Mouse (Mus musculus): ENCODE data around the gene Igf2r. TPM values are rescaled to one million over a fixed set of nuclear protein-coding genes. Genes with fewer than 3 reads are reported as not detected.

Gene Igf2r
- total RNA-seq, 4 experiments from 2014 or later = 26.5 to 31.7 (median 27.7) TPM

- no peak for DNase-seq (ENCODE audit: low spot score in 2 of 2)
Observed at GRCm38 (mm10) chr17:12673871-12674270, 95.6 kb downstream of the Igf2r start.

GRCm38 (mm10) chr17:12672285-12672790 is 97.1 kb downstream of the Igf2r start:
- no peak for DNase-seq (ENCODE audit: low spot score in 2 of 2)

- DNase-seq (ENCODE audit: low spot score in 2 of 2) = no peak
Observed at GRCm38 (mm10) chr17:12671029-12671605, 98.3 kb downstream of the Igf2r start.

GRCm38 (mm10) chr17:12669363-12669679 is 100.1 kb downstream of the Igf2r start:
- no peak for DNase-seq (ENCODE audit: low spot score in 2 of 2)

- DNase-seq (ENCODE audit: low spot score in 2 of 2) = no peak
Observed at GRCm38 (mm10) chr17:12668478-12669362, 100.7 kb downstream of the Igf2r start.

- DNase-seq (ENCODE audit: low spot score in 2 of 2) = no peak
Observed at GRCm38 (mm10) chr17:12664156-12664555, 105.3 kb downstream of the Igf2r start.

GRCm38 (mm10) chr17:12660572-12661260 is 108.7 kb downstream of the Igf2r start:
- DNase-seq (ENCODE audit: low spot score in 2 of 2) = peak in 1 of 2 experiments; percentile 19

- DNase-seq (ENCODE audit: low spot score in 2 of 2) = no peak
Observed at GRCm38 (mm10) chr17:12659233-12659632, 110.2 kb downstream of the Igf2r start.

GRCm38 (mm10) chr17:12658784-12659183 is 110.7 kb downstream of the Igf2r start:
- no peak for DNase-seq (ENCODE audit: low spot score in 2 of 2)

GRCm38 (mm10) chr17:12655826-12656225 is 113.6 kb downstream of the Igf2r start:
- no peak for DNase-seq (ENCODE audit: low spot score in 2 of 2)

- peak in 1 of 2 experiments; percentile 21 for DNase-seq (ENCODE audit: low spot score in 2 of 2)
Observed at GRCm38 (mm10) chr17:12654061-12654460, 115.4 kb downstream of the Igf2r start.

- no peak for DNase-seq (ENCODE audit: low spot score in 2 of 2)
Observed at GRCm38 (mm10) chr17:12652604-12653003, 116.9 kb downstream of the Igf2r start.

GRCm38 (mm10) chr17:12645461-12645860 is 124.0 kb downstream of the Igf2r start:
- DNase-seq (ENCODE audit: low spot score in 2 of 2) = no peak

- no peak for DNase-seq (ENCODE audit: low spot score in 2 of 2)
Observed at GRCm38 (mm10) chr17:12641087-12641486, 128.4 kb downstream of the Igf2r start.

GRCm38 (mm10) chr17:12639585-12639984 is 129.9 kb downstream of the Igf2r start:
- no peak for DNase-seq (ENCODE audit: low spot score in 2 of 2)

GRCm38 (mm10) chr17:12634814-12635213 is 134.7 kb downstream of the Igf2r start:
- DNase-seq (ENCODE audit: low spot score in 2 of 2) = no peak

Other genes starting within 250 kb of the Igf2r start
- gene Slc22a2, start 185.5 kb downstream of the Igf2r start, total RNA-seq (2022) = under 1 TPM; 0.41 to 0.96 (median 0.59) TPM
- not detected for gene Slc22a1, start 93.8 kb downstream of the Igf2r start, total RNA-seq (2022)
- 10 to 100 TPM; 45.9 to 65.6 (median 59.8) TPM for gene Mas1, start 98.5 kb upstream of the Igf2r start, total RNA-seq (2022)
- gene Mrgprh, start 106.4 kb upstream of the Igf2r start, total RNA-seq (2022) = under 1 TPM in 1 of 4 experiments, not detected in 3; 0.18 TPM
- gene Pnldc1, start 140.6 kb upstream of the Igf2r start, total RNA-seq (2022) = 1 to 10 TPM; 1.6 to 5.0 (median 2.8) TPM
- 100 to 1,000 TPM; 191 to 232 (median 205) TPM for gene Tcp1, start 146.0 kb upstream of the Igf2r start, total RNA-seq (2022)
- gene Mrpl18, start 146.7 kb upstream of the Igf2r start, total RNA-seq (2022) = 10 to 100 TPM; 56.5 to 60.3 (median 58.8) TPM
- gene Acat3, start 170.9 kb upstream of the Igf2r start, total RNA-seq (2022) = 1 to 10 TPM; 5.1 to 7.2 (median 6.6) TPM
- gene Acat2, start 191.1 kb upstream of the Igf2r start, total RNA-seq (2022) = 10 to 100 TPM; 45.6 to 65.8 (median 56.4) TPM
- 10 to 100 TPM; 54.6 to 58.4 (median 55.5) TPM for gene Wtap, start 224.5 kb upstream of the Igf2r start, total RNA-seq (2022)
- gene Sod2, start 237.2 kb upstream of the Igf2r start, total RNA-seq (2022) = 100 to 1,000 TPM; 219 to 252 (median 242) TPM

Data from layer of hippocampus, adult 8-10 months (tissue).